Mouse (Mus musculus) G1E (cell line): ENCODE data around the gene B230217C12Rik.

Source experiments
- CTCF ChIP-seq: IDR thresholded peaks from 2 replicates; pipeline ENCODE4 v1.5.1; 2012; ENCODE audit warnings: low read depth, low read length, inconsistent platforms, mixed read lengths
- GATA1 ChIP-seq: IDR thresholded peaks from 2 replicates; pipeline ENCODE4 v1.6.1; 2012; ENCODE audit warnings: borderline replicate concordance, low read length, inconsistent platforms, mixed read lengths
- TAL1 ChIP-seq: conservative IDR thresholded peaks from 2 replicates; pipeline ENCODE4 v1.6.1; 2012; ENCODE audit warnings: low read depth, low read length, inconsistent platforms, mixed read lengths

DNA sequence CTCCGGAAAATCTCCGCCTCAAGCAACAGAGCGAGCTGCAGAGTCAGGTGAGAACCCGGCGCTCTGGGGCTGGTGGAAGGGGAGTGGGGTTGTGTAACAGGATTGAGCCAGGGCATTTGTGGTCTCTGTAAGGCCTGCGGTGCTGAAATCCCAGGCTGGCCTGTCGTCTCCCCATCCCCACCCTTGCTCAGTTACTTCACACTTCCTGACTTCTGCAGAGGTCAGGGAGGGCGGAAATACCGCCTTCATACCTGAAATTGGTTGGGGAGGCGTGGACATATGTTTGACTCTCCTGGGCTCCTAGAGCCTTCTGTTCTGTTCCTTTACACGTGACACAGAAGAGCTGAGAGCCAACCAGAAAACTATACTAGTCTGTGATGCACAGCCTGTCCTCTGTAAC lies 24.8 kb upstream of the B230217C12Rik start:
- TF ChIP-seq TAL1, result no peak
- TF ChIP-seq CTCF, result no peak
- no peak for TF ChIP-seq GATA1
